Mouse (Mus musculus) liver, embryonic 11.5 days (tissue): ENCODE measurements around the gene Lpin2. TPM values are rescaled to one million over a fixed set of nuclear protein-coding genes. Genes with fewer than 3 reads are reported as not detected.
A peak's percentile ranks its signal among the peaks of the same experiment; 100 is the strongest.

Experiments used
- ATAC-seq: fragments of 200-750 bp; cut with Nextera tagmentation; replicated peaks from 2 replicates; pipeline ENCODE4 v1.8.0; 2017; ENCODE audit warnings: moderate number of reproducible peaks, mild to moderate bottlenecking, moderate TSS enrichment, moderate library complexity; ENCODE audit not compliant: low FRiP score
- DNase-seq: peaks from one replicate; pipeline ENCODE4 v3.0.0-alpha.2; 2017; ENCODE audit warnings: low spot score
- H3K27ac ChIP-seq: fragments of 300-500 bp; sonication (generic); 2 replicates; pipeline ENCODE4 v1.5.1; 2014; ENCODE audit warnings: mild to moderate bottlenecking, low read depth, low read length, control low read depth
- H3K27me3 ChIP-seq: fragments of 300-500 bp; sonication (generic); replicated peaks from 2 replicates; pipeline ENCODE4 v1.6.1; 2014; ENCODE audit warnings: low read length, mixed read lengths; ENCODE audit not compliant: control insufficient read depth, insufficient read depth
- H3K36me3 ChIP-seq: fragments of 300-500 bp; sonication (generic); 2 replicates; pipeline ENCODE4 v1.6.1; 2014; ENCODE audit warnings: mild to moderate bottlenecking, low read length, moderate library complexity, mixed read lengths; ENCODE audit not compliant: control insufficient read depth, insufficient read depth
- H3K4me1 ChIP-seq: fragments of 300-500 bp; sonication (generic); replicated peaks from 2 replicates; pipeline ENCODE4 v1.6.1; 2014; ENCODE audit warnings: low read length, mixed read lengths; ENCODE audit not compliant: control insufficient read depth, insufficient read depth
- H3K4me2 ChIP-seq: fragments of 300-500 bp; sonication (generic); 2 replicates; pipeline ENCODE4 v1.6.1; 2014; ENCODE audit warnings: mild to moderate bottlenecking, control low read depth, moderate library complexity
- H3K4me3 ChIP-seq: fragments of 300-500 bp; sonication (generic); 2 replicates; pipeline ENCODE4 v1.5.1; 2014; ENCODE audit warnings: low read depth, low read length, control low read depth
- H3K9ac ChIP-seq: fragments of 300-500 bp; sonication (generic); 2 replicates; pipeline ENCODE4 v1.6.1; 2014; ENCODE audit warnings: low read depth, low read length, control low read depth
- H3K9me3 ChIP-seq: fragments of 300-500 bp; sonication (generic); 2 replicates; pipeline ENCODE4 v1.6.1; 2016; ENCODE audit warnings: low read length, inconsistent platforms, mixed read lengths; ENCODE audit not compliant: control insufficient read depth
- WGBS: fragments of 180-500 bp; shearing (Covaris S2); extraction: QIAGEN DNeasy Blood & Tissue Kit; methylation state at CpG from one replicate; pipeline ENCODE4 v1.1.7; 2014; 5-methylcytosine and 5-hydroxymethylcytosine counted together
- polyA plus RNA-seq: library from polyadenylated mRNA; unstranded; fragments of >200 nt; fragmentation: Nextera tagmentation; extraction: Ambion mirVana; gene quantifications from 2 replicates; pipeline ENCODE4 v1.2.1, GENCODE M21; 2014

Gene Lpin2
- polyA plus RNA-seq, 1 experiment from 2014 or later = 37.7 TPM

- Histone ChIP-seq H3K9ac (peak overlapping the region; percentile 37), H3K36me3 (0 out of 2 replicates have a peak, but pooled peaks cover 2% of the 10 kb centered on the region), H3K4me1 (peaks cover 75% of the 10 kb centered on the region), H3K4me2 (peak overlapping the region; percentile 38), H3K9me3 (no peaks in the 10 kb centered on the region), H3K4me3 (no peak overlapping the region), H3K27me3 (no peaks in the 10 kb centered on the region), H3K27ac (peak overlapping the region; percentile 88)
- DNase-seq = no peak
- peak; percentile 66 for ATAC-seq
- 45% methylated on average over 6 of the region's 6 CpGs for WGBS
Measured at GRCm38 (mm10) chr17:71289572-71290176, 107.3 kb downstream of the Lpin2 start.

- no peak for DNase-seq
- WGBS = 46% methylated on average over 7 of the region's 7 CpGs
- Histone ChIP-seq H3K36me3 (0 out of 2 replicates have a peak, but pooled peaks cover 2% of the 10 kb centered on the region), H3K9me3 (no peaks in the 10 kb centered on the region), H3K4me2 (peak overlapping the region; percentile 38), H3K9ac (peak overlapping the region; percentile 37; the same call in 1 of the 2 replicates), H3K27me3 (no peaks in the 10 kb centered on the region), H3K27ac (peak overlapping the region; percentile 88), H3K4me3 (no peak overlapping the region), H3K4me1 (peaks cover 65% of the 10 kb centered on the region)
- ATAC-seq = peak; percentile 85
Measured at GRCm38 (mm10) chr17:71290486-71291410, 108.4 kb downstream of the Lpin2 start.

- WGBS = 76% methylated on average over 6 of the region's 6 CpGs
Measured at GRCm38 (mm10) chr17:71291897-71292420, 109.6 kb downstream of the Lpin2 start.

GRCm38 (mm10) chr17:71292897-71293296, 110.5 kb downstream of the Lpin2 start:
- H3K4me1 ChIP-seq = peaks cover 53% of the 10 kb centered on the region
- H3K9me3 ChIP-seq = no peaks in the 10 kb centered on the region
- DNase-seq (no peak), ATAC-seq (no peak)
- WGBS = 62% methylated on average over 4 of the region's 4 CpGs
- H3K9ac ChIP-seq = no peak overlapping the region
- no peaks in the 10 kb centered on the region for H3K27me3 ChIP-seq
- H3K27ac ChIP-seq = 0 out of 2 replicates have a peak overlapping the region, but pooled peaks have one; percentile 19
- H3K4me2 ChIP-seq = peak overlapping the region; percentile 5; the same call in 1 of the 2 replicates
- H3K4me3 ChIP-seq = no peak overlapping the region
- 0 out of 2 replicates have a peak, but pooled peaks cover 2% of the 10 kb centered on the region for H3K36me3 ChIP-seq

More at GRCm38 (mm10) chr17:71291897-71292420, 109.6 kb downstream of the Lpin2 start:
- 0 out of 2 replicates have a peak, but pooled peaks cover 2% of the 10 kb centered on the region for H3K36me3 ChIP-seq
- DNase-seq (no peak), ATAC-seq (no peak)
- H3K27me3 ChIP-seq = no peaks in the 10 kb centered on the region
- H3K27ac ChIP-seq = peak overlapping the region; percentile 88
- peaks cover 58% of the 10 kb centered on the region for H3K4me1 ChIP-seq
- no peaks in the 10 kb centered on the region for H3K9me3 ChIP-seq
- no peak overlapping the region for H3K4me2 ChIP-seq
- no peak overlapping the region for H3K4me3 ChIP-seq
- H3K9ac ChIP-seq = no peak overlapping the region

- no peaks in the 10 kb centered on the region for H3K27me3 ChIP-seq
- no peak overlapping the region for H3K9ac ChIP-seq
- no peak overlapping the region for H3K4me3 ChIP-seq
- ATAC-seq = no peak
- H3K36me3 ChIP-seq = 0 out of 2 replicates have a peak, but pooled peaks cover 2% of the 10 kb centered on the region
- H3K9me3 ChIP-seq = no peaks in the 10 kb centered on the region
- 67% methylated on average over 3 of the region's 3 CpGs for WGBS
- no peak overlapping the region for H3K4me2 ChIP-seq
- peaks cover 44% of the 10 kb centered on the region for H3K4me1 ChIP-seq
- no peak overlapping the region for H3K27ac ChIP-seq
- no peak for DNase-seq
Measured at GRCm38 (mm10) chr17:71294570-71294969, 112.2 kb downstream of the Lpin2 start.

Other genes with a start within 250 kb of the Lpin2 start
- 5.8 and 7.3 TPM in 2 replicates for gene Myom1, start 179.9 kb upstream of the Lpin2 start, polyA plus RNA-seq
- gene Myl12a, start 179.7 kb upstream of the Lpin2 start, polyA plus RNA-seq = 428 and 442 TPM in 2 replicates
- gene Emilin2, start 129.4 kb downstream of the Lpin2 start, polyA plus RNA-seq = 31.3 and 33.4 TPM in 2 replicates